Mouse (Mus musculus): ENCODE results near the gene Vmn2r3.
"Not testable (repeated sequence)": the region's sequence is repeated elsewhere in the genome, so short reads cannot be mapped to it uniquely, and the experiment has no call there.

Gene Vmn2r3

GRCm38 (mm10) chr3:64289609-64290008 is at the start of gene Vmn2r3:
Gene Vmn2r3, minus strand, starts transcription at chr3:64289709.
- DNase-seq, result no peak

DNA sequence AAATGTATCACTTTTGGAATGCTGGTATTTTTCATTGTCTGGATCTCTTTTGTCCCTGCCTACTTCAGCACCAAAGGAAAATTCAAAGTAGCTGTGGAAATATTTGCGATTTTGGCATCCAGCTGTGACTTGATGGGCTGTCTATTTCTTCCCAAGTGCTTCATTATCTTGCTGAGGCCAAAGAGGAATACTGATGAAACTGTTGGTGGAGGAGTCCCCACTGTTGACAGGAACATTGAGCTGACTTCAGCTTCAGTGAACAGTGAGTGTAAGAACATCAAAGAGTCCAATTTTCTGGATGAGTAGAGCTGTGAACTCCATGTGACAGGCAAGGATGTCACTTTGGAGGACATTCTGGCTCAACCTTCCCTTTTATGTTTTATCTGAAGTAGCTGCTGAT is 43.0 kb upstream of the Vmn2r3 start:
- no peak for DNase-seq

DNA sequence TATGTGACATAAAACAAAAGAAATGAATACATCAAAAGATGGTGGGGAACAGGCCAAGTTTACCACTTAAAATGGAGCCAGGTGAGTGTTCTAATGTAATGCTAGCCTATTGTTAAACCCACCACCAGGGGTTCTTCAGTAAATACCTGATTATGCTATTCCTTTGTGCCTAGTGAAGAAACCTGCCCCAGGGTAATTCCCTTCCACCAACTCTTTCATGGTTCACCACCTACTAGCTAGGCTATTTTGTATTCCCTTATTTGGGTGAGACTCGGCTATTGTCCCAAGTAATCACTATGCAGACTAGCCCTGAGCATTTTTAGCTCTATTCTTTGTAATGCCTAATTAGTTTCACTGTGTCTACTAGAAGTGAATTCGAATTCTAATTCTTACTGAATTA is 32.3 kb upstream of the Vmn2r3 start:
- DNase-seq, result no peak

DNA sequence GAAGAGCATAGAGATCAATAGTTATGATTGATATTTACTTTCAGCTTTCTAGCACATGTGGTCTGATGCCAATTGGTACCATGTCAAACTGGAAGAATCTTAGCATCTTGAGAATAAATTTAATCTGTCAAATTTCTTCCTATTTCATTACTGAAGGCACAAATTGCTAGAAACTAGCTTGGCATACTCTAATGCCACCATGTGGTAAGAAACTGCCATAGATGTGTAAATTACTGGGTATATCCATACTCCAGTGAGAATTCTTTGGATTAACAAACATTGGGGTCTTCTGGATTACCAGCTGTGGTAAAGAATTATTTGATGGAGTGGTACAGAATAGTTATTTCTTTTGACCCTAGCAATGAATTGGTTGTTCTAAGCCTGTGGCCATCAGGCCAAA is 17.3 kb upstream of the Vmn2r3 start:
- DNase-seq, result no peak

- no peak for DNase-seq
Observed at GRCm38 (mm10) chr3:64265762-64266112, 23.8 kb downstream of the Vmn2r3 start.

DNA sequence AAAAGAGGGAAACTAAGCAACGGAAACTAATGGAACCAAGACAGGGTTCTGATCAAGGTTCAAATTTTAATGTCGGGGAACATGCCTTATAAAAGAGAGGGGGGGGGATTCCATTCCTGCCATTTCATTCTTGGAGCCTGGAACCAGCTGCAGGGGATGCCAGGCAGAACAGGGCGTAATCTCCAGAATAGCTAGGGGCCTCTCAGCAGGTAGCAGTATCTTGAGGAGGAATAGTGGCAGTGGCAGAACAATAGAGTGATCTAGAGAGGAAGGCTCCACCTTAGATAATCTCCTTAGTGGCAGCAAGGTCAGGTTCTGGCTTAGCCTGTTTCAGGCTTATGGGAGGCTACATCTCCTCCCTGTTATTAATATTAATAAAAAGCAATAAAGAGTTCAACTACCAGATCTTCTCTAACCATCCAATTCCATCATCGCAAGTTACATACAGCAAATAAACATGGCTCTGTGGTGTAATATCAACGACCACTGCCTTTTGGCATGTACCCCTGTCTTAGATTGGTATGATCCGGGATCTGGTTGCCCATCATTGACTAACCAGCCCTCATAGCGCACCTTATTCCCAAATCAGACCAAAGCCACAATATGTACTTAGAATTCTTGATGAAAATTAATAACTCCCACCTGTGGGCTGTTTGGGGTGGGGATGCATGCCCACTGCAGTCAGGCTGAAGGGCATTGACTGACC is 24.3 kb downstream of the Vmn2r3 start:
- DNase-seq, result not testable (repeated sequence)

GRCm38 (mm10) chr3:64259582-64259981 is 29.9 kb downstream of the Vmn2r3 start:
- no peak for DNase-seq

- DNase-seq, result no peak
Observed at GRCm38 (mm10) chr3:64251646-64252045, 37.9 kb downstream of the Vmn2r3 start.

DNA sequence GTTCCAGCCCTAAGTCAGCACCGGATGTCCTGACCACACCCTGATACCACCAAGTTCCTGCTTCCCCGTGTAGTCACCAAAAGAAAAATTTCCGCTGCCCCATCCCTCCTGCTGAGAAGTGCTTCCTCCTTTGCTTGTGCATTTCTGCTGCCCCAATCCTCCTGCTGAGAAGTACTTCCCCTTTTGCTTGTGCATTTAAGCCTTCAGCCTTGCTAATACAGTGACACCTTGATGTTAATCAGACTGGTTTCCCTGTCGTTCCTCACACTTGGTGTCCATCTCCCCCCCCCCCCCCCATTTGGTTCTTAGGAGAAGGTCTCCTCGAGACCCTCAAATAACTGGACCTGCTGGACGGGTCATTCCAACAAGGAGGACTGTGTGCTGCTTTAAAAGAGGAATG is 39.0 kb downstream of the Vmn2r3 start:
- DNase-seq, result not testable (repeated sequence)

DNA sequence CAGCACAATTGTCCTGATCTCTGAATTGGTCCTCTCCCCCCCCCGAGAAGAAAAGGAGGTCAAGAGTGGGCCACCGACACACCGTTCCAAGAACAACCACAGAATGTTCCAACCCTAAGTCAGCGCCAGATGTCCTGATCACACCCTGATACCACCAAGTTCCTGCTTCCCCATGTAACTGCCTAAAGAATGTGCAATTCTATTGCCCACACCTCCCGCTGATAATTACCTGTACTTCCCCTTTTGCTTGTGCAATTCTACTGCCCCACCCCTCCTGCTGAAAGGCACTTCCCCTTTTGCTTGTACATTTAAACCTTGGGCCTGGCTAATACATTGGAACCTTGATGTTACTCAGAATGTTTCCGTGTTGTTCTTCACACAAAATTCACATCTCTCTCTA is 54.0 kb downstream of the Vmn2r3 start:
- not testable (repeated sequence) for DNase-seq

DNA sequence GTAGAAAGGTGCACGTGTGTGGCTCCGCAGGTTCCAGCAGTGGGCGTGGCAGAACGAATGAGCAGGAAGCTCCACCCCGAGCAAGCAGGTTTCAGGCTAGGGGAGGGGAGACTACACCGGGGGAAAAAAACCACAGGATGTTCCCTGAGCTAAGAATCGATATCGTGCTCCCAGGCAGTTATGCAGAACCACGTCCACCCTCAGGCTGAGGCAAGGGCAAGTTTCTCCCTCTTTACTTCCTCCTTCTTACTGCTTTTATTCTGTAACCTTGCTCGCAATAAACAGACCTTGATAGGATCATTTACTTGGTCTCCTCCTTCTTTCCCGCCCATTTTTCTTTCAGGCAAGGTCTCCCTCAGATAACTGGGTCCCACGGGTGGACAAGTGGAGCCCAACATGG is 55.9 kb downstream of the Vmn2r3 start:
- not testable (repeated sequence) for DNase-seq

GRCm38 (mm10) chr3:64227243-64227642 is 62.3 kb downstream of the Vmn2r3 start:
- no peak for DNase-seq

Measured in cerebellum, adult 18-20 months (tissue).